Mouse (Mus musculus) heart, adult 18-20 months (tissue): ENCODE results near the gene Fkbp5. TPM values are rescaled to one million over a fixed set of nuclear protein-coding genes. Genes with fewer than 3 reads are reported as not detected.

Source experiments
- DNase-seq, 2 experiments: peaks; one replicate each; pipeline ENCODE4 v3.0.0; 2021 to 2022; ENCODE audit warnings: mixed read lengths in 1 of 2
- total RNA-seq, 2 experiments: library from RNA; stranded (reverse); gene quantifications; 2 replicates each; pipeline ENCODE4 v1.2.3; 2021

Gene Fkbp5
- total RNA-seq, 2 experiments from 2014 or later, result 65.4 to 103 TPM

- no peak for DNase-seq
Observed at GRCm38 (mm10) chr17:28460388-28460787, 56.9 kb downstream of the Fkbp5 start.

- DNase-seq, result peak; percentile 43 to 73
Observed at GRCm38 (mm10) chr17:28455098-28455497, 62.2 kb downstream of the Fkbp5 start.

- DNase-seq, result no peak
Observed at GRCm38 (mm10) chr17:28452889-28453288, 64.4 kb downstream of the Fkbp5 start.

- DNase-seq, result no peak
Observed at GRCm38 (mm10) chr17:28451914-28452313, 65.4 kb downstream of the Fkbp5 start.

GRCm38 (mm10) chr17:28451487-28451886 is 65.8 kb downstream of the Fkbp5 start:
- DNase-seq, result no peak

GRCm38 (mm10) chr17:28448225-28448624 is 69.1 kb downstream of the Fkbp5 start:
- DNase-seq, result no peak

- no peak for DNase-seq
Observed at GRCm38 (mm10) chr17:28447789-28448188, 69.5 kb downstream of the Fkbp5 start.

GRCm38 (mm10) chr17:28446820-28447168 is 70.5 kb downstream of the Fkbp5 start:
- peak; percentile 51 to 57 for DNase-seq

GRCm38 (mm10) chr17:28445886-28446819 is 71.2 kb downstream of the Fkbp5 start:
- peak; percentile 71 for DNase-seq

- no peak for DNase-seq
Observed at GRCm38 (mm10) chr17:28442661-28443060, 74.7 kb downstream of the Fkbp5 start.

- no peak for DNase-seq
Observed at GRCm38 (mm10) chr17:28438342-28439115, 78.8 kb downstream of the Fkbp5 start.

GRCm38 (mm10) chr17:28437938-28438337 is 79.4 kb downstream of the Fkbp5 start:
- no peak for DNase-seq

GRCm38 (mm10) chr17:28434921-28435485 is 82.3 kb downstream of the Fkbp5 start:
- DNase-seq, result no peak

GRCm38 (mm10) chr17:28433029-28433428 is 84.3 kb downstream of the Fkbp5 start:
- peak in 1 of 2 experiments; percentile 39 for DNase-seq

- DNase-seq, result no peak
Observed at GRCm38 (mm10) chr17:28431931-28432335, 85.4 kb downstream of the Fkbp5 start.

GRCm38 (mm10) chr17:28431038-28431437 is 86.3 kb downstream of the Fkbp5 start:
- no peak for DNase-seq

GRCm38 (mm10) chr17:28428474-28429258 is 88.7 kb downstream of the Fkbp5 start:
- peak; percentile 82 to 89 for DNase-seq

- DNase-seq, result no peak
Observed at GRCm38 (mm10) chr17:28427666-28428065, 89.7 kb downstream of the Fkbp5 start.

GRCm38 (mm10) chr17:28424373-28424772 is 93.0 kb downstream of the Fkbp5 start:
- DNase-seq, result peak; percentile 77 to 79

GRCm38 (mm10) chr17:28421071-28421470 is 96.3 kb downstream of the Fkbp5 start:
- DNase-seq, result no peak

- DNase-seq, result peak; percentile 82 to 91
Observed at GRCm38 (mm10) chr17:28420229-28421051, 96.9 kb downstream of the Fkbp5 start.
